Mouse (Mus musculus) embryonic stem cell, embryonic (primary cell): ENCODE measurements around the gene Fmnl3.

Experiments used
- CTCF ChIA-PET, 4 experiments: fragments of 300-600 bp in 2 of 4; fragments of 350-600 bp in 2 of 4; sonication (Branson Sonifier 250); formaldehyde crosslinking; loops; one replicate each; lab custom pipeline; 2022; ENCODE audit warnings: inconsistent platforms in 2 of 4; lab: Charles Lee
- POLR2A ChIA-PET, 4 experiments: fragments of 300-600 bp in 2 of 4; fragments of 350-600 bp in 2 of 4; sonication (Branson Sonifier 250); formaldehyde crosslinking; loops; one replicate each; lab custom pipeline; 2022; ENCODE audit warnings: antibody characterized with exemption in 4 of 4, inconsistent platforms in 1 of 4; lab: Charles Lee

The Fmnl3 gene

DNA sequence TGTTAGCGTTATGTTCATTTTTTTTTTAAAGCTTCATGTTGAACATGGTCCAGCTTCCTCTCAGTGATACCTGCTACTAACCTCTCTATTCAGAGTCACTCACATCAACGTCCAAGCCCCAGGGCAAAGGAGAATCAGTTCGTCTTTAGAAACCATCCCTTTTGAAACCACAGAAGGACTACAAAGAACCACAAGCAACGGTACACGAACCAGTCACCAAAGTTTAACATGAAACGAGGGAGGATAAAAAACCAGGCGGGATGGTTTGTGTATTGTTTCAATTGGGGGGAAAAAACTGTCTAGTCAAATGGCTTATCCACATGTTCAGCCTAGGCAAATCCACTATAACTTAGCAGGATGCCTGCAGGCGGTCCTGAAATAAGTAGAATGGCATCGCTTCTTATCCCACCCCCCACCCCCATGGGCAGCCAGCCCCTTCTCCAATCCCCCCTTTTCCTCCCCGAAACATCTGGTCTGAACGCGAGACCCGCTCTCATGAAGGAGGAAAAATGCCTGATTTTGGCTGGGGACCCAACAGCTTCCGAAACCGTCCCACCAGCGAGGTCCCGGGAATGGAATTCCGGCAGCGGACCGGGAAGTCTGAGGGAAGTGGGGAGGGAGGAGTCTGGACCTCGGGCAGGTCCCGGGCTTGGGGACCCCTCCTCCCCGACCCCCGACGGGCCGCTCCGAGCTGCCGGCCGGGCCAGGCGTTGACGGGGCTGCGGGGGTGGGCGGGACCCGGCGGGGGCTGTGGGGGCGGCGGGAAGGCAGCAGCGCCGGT is 701 bp downstream of the Fmnl3 start:
- POLR2A ChIA-PET, result interaction anchor here in 2 of 4 experiments (0.6 to 2.0 kb wide), 13 partner anchors 10 to 500 kb away, joined by 3 to 9 read pairs (median 3); partner anchors contain the start of genes Tmbim6 (in 1 of the 2) and Tuba1c (in 1 of the 2)
- CTCF ChIA-PET, result interaction anchor here (0.6 to 1.4 kb wide), 7 partner anchors 9 to 323 kb away, joined by 3 to 8 read pairs (median 4); no protein-coding TSS in a partner anchor

DNA sequence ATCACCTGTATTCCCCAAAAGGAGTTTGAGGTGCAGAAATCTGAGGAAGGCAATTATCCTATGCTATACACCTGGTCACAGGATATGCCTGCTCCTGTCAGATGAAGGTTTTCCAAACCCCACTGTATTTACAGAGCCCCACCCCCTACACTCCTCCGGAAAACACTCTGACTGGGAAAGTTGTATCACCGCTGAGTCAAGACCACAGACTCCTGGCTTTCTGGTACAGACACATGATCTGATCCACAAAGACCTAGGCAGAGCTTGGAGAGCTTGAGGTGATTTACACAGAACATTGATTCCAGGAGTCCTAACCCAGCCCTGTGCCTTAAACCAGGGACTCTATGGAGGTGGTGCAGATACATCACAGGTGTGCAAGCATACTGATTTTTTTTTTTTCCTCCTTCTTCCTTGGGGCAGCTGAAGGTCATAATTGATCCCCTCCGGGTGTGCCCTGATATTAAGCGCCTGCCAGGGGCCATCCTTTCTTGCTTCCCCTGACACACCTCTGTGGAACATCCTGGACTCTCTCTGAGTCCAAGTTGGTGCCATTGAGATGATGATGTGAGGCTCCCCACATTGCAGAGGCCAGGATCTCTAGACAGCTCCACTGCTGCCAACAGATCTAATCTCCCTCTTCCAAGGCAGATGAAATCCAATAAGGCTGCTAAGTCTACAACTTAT is 1.6 kb downstream of the Fmnl3 start:
- CTCF ChIA-PET, result interaction anchor here in 2 of 4 experiments (0.6 kb wide), 3 partner anchors 48 to 323 kb away, joined by 3 to 6 read pairs (median 3); no protein-coding TSS in a partner anchor
- POLR2A ChIA-PET, result interaction anchor here in 2 of 4 experiments (0.7 to 1.7 kb wide), 8 partner anchors 10 to 156 kb away, joined by 3 to 5 read pairs (median 3); no protein-coding TSS in a partner anchor

DNA sequence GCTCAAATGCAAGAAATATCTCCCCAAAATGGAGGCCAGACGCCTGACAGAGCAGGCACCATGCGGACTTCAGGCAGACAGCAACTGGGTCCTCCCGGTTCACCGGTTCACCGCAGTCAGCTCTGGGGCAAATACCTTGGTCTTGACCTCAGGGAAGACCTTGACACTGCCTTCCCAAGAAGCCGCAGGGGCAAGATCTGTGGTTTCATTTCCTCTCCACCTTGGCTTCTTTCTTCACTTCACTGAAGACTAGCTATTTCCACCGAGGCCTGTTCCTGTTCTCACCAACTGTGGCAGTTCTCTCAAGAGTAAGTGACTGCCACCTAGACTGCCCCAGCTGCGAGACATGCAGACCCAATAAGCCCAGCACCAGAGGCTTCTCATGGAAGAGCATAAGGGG is 5.4 kb downstream of the Fmnl3 start:
- CTCF ChIA-PET, result interaction anchor here in 3 of 4 experiments (0.6 to 1.0 kb wide), 4 partner anchors 16 to 565 kb away, joined by 3 read pairs; no protein-coding TSS in a partner anchor
- POLR2A ChIA-PET, result interaction anchor here (0.6 to 2.3 kb wide), 10 partner anchors 9 to 336 kb away, joined by 3 to 10 read pairs (median 3); no protein-coding TSS in a partner anchor

DNA sequence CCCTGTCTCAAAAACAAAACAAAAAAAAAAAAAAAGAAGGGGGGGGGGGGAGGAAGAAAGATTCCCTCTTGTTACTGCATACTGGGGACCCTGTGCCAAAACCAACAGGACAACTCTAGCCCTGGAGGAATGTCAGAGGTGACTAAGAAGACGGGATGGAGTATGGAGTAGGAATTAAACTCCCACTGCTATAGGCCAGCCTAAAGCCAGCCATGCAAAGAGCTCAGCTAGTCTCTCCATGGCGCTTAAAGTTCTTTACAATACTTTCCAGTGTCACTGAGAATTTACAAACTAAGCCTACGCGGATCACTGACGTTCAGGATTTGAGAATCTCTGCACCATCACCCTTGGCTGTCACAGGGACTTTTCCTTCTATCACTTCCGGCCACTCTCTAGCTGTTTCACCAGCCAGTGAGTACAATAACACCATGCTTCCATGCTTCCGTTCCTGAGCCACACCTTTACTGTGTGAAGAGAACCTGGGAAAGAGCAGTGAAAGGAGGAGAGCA is 6.2 kb downstream of the Fmnl3 start:
- ChIA-PET POLR2A (interaction anchor here (0.5 to 2.3 kb wide), 12 partner anchors 10 to 1249 kb away, joined by 3 to 10 read pairs (median 3); no protein-coding TSS in a partner anchor), CTCF (interaction anchor here in 2 of 4 experiments (0.6 kb wide), 3 partner anchors 47 to 1559 kb away, joined by 3 to 4 read pairs (median 3); no protein-coding TSS in a partner anchor)

DNA sequence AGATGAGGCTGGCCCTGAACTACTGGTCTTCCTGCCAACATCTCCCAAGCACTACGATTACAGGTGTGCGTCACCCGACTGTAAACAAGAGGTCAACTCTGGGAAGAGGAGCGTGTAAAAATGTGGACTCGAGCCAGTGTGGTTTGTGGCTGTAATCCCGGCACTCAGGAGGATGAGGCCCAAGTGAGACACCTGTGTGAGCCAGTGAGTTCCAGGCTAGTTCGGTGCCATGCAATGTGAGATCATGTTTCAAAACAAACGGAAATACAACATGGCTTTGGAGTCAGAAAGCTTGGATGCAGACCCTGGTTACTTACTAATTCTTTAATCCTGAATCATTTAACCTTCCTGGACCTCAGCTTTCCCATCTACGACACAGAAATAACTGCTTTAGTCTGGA is 11.3 kb downstream of the Fmnl3 start:
- ChIA-PET CTCF (interaction anchor here in 3 of 4 experiments (0.5 to 1.9 kb wide), 5 partner anchors 11 to 842 kb away, joined by 3 to 6 read pairs (median 5); partner anchors contain the start of gene Fmnl3 (in 1 of the 3)), POLR2A (interaction anchor here in 3 of 4 experiments (0.6 to 1.5 kb wide), 8 partner anchors 9 to 266 kb away, joined by 3 to 5 read pairs (median 3); partner anchors contain the start of genes Dnajc22 (in 1 of the 3) and Fmnl3 (in 1 of the 3))

DNA sequence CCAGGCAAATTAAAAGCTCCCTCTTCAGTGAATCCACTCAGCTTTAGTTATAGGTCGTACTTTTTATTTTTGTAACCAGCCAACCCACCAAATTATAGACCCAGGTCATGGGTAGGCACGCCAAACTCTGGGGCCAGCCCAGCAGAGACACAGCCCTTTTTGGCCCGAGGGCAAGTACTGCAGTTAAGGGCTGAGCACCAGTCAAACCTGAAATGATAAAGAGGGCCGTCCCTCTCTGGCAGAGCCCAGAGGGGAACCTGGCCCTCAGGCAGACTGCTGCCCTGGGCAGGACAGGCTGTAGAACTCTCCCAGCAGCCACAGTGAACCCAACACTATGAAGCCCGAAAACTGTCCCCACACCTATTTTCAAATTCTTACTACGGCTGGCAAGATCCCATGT is 13.8 kb downstream of the Fmnl3 start:
- POLR2A ChIA-PET, result interaction anchor here in 1 of 4 experiments (1.3 kb wide), 1 partner anchor 12 kb away, joined by 4 read pairs; no protein-coding TSS in a partner anchor

DNA sequence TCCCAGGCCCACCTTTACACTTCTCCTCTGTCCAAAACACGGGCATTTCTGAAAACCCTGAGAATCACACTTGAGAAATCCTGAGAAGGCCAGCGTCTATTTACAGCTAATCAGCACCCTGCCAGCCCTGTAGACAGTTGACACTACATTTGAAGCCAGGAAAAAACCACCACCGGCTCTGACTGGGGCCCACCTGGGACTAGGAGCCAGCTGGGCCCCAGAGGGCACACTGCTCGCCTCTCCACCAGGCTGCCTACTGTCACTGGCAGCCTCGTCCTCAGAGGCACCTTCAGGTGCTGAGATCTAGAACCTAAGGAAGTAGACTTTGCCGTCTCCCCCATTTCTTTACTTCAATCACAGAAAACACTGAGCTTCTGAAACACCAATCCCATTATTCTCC is 14.6 kb downstream of the Fmnl3 start:
- POLR2A ChIA-PET, result interaction anchor here in 2 of 4 experiments (0.6 to 1.3 kb wide), 2 partner anchors 11 to 48 kb away, joined by 3 to 4 read pairs; no protein-coding TSS in a partner anchor
- CTCF ChIA-PET, result interaction anchor here in 1 of 4 experiments (0.5 to 0.6 kb wide), 2 partner anchors 28 to 29 kb away, joined by 4 to 11 read pairs; no protein-coding TSS in a partner anchor

More for the DNA sequence above, 13.8 kb downstream of the Fmnl3 start:
- CTCF ChIA-PET, result interaction anchor here in 1 of 4 experiments (0.6 kb wide), 1 partner anchor 584 kb away, joined by 3 read pairs; no protein-coding TSS in a partner anchor

DNA sequence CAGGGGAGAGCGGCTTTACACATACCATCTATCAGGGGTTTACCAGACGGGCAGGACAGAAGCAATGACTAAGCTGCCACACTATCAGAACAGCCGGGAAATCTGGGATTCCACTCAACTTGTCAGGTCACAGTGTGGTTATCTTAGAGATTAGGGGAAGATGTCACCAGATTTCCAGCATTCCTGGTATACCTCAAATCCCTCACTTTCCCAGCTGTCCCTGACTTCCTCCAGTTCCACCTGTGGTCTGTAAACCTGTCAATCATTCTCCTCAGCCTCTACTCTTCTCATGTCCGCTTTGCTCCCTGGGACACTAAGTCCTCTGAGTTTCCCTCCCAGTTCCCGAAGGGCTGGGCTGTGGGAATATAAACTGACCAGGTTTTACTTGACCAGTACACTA is 18.0 kb downstream of the Fmnl3 start:
- POLR2A ChIA-PET, result interaction anchor here in 2 of 4 experiments (1.2 to 2.5 kb wide), 3 partner anchors 9 to 13 kb away, joined by 3 to 10 read pairs (median 5); no protein-coding TSS in a partner anchor

DNA sequence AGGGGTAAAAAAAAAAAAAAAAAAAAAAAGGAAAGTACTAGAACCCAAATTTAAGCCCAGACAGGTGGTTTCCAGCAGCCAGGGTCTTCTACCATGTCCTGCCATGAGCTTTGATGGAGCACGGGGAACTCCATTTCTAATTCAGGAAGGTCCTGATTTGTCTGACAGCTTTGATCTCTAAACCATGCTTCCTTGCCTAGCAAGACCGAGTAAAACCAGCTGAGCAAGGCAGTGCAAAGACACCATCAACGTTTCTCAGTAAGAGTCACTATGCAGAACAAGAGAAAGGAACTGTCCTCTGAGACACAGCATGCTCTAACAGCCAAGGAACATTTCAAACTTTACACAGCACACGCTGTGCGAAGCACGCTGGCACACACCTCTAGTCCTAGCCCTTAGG is 18.7 kb downstream of the Fmnl3 start:
- ChIA-PET CTCF (interaction anchor here in 3 of 4 experiments (0.6 to 0.7 kb wide), 7 partner anchors 10 to 358 kb away, joined by 3 to 18 read pairs (median 4); no protein-coding TSS in a partner anchor), POLR2A (interaction anchor here in 3 of 4 experiments (0.5 to 2.5 kb wide), 12 partner anchors 8 to 631 kb away, joined by 3 to 10 read pairs (median 3); no protein-coding TSS in a partner anchor)

More for the DNA sequence above, 18.0 kb downstream of the Fmnl3 start:
- CTCF ChIA-PET, result interaction anchor here in 2 of 4 experiments (0.6 kb wide), 2 partner anchors 32 to 326 kb away, joined by 3 to 5 read pairs; no protein-coding TSS in a partner anchor

DNA sequence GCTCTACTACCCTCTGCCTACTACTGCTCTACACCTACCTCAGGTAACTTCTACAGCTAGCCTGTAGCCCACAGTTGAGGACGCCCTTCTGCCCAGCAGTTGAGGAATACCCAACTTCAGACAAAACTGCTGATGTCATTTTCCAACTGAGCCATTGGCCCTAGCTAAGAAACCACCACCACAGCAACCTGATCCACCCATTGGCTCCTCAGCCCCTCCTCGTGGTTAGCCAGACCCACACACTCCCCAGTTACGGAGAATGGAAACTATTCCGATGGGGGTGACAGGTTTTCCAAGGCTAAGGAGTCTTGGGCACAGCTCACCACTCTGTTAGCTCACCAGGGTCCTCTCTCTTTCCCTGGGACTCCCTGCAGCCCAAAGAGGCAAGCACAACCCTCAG is 25.3 kb downstream of the Fmnl3 start:
- ChIA-PET POLR2A (interaction anchor here in 3 of 4 experiments (0.9 to 1.8 kb wide), 9 partner anchors 9 to 315 kb away, joined by 3 to 5 read pairs (median 4); partner anchors contain the start of gene Tuba1c (in 1 of the 3)), CTCF (interaction anchor here in 2 of 4 experiments (0.8 to 1.6 kb wide), 4 partner anchors 15 to 351 kb away, joined by 3 to 4 read pairs (median 4); no protein-coding TSS in a partner anchor)

DNA sequence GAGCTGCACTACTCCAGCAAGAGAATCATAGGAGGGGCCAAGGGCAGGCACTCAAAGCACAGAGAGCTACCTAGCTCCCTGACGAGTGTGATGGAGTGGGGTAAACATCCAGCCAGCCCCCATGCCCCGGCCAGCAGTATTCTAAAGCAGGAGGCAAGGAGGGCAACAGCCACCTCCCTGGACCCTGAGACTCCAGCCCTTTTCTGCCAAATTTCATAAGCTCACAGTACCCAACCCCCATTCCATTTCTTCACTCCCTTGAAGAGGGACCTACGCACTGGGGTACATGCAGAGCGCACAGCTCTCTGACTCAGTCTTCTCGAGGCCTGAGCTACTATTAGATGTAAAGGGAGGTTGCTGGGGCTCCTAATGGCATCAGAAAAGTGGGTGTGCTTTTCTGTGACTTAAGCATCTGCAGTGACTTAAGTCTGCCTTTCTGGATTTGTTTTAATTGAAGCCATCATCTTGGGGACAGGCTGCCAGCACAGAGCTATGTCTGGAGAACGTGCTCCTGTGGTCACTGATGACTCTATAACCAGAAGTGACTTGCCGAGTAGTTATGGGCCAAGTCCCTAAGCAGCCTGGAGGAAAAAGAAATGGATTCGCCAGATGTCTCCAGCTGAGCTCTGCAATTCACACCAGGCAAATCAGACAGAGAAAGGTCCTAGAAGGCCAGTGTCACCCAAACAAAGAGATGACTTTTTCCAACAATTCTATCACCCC is 26.0 kb downstream of the Fmnl3 start:
- POLR2A ChIA-PET, result interaction anchor here in 3 of 4 experiments (0.7 to 1.8 kb wide), 13 partner anchors 8 to 314 kb away, joined by 3 to 5 read pairs (median 3); partner anchors contain the start of genes Tmbim6 (in 1 of the 3) and Tuba1c (in 1 of the 3)

DNA sequence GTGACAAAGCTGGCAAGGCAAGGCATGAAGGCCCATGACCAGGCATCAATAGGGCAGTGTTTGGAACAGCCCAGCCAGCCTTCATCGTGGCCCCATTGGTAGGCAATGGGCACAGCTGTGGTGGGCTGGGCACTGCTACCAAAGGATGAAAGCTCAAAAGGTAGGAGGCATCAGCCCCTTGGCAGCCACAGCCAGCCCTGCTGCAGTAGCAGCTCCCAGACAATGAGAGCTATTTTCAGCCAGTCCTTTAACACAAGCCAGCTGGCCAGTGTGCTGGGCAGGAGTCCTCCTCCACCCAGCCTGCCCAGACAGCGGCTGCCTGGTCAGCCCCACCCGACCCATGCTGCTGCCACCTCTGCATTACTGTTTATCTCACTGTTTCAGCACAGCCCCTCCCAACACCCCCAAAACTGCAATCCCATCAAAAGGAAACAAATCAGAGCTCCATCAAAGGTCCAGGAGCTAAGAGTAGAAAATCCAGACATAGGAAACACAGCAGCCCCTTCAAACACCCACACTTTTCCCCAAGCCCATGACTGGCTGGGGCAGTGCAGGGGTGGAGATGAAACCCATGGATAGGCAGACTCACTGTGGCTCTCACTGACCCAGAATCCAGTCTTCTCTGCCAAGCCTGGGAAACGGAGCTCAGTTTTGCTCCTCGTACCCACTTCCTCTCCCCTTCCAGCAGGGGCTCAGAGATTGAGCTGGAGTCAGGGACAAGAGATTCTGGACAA is 26.7 kb downstream of the Fmnl3 start:
- CTCF ChIA-PET, result interaction anchor here in 3 of 4 experiments (0.6 to 1.6 kb wide), 8 partner anchors 24 to 478 kb away, joined by 3 to 4 read pairs (median 3); no protein-coding TSS in a partner anchor
- POLR2A ChIA-PET, result interaction anchor here in 3 of 4 experiments (0.7 to 1.8 kb wide), 11 partner anchors 8 to 73 kb away, joined by 3 to 5 read pairs (median 3); partner anchors contain the start of gene Tmbim6 (in 1 of the 3)

More for the DNA sequence above, 26.0 kb downstream of the Fmnl3 start:
- CTCF ChIA-PET, result interaction anchor here in 3 of 4 experiments (0.6 to 1.6 kb wide), 9 partner anchors 14 to 478 kb away, joined by 3 to 4 read pairs (median 3); no protein-coding TSS in a partner anchor

DNA sequence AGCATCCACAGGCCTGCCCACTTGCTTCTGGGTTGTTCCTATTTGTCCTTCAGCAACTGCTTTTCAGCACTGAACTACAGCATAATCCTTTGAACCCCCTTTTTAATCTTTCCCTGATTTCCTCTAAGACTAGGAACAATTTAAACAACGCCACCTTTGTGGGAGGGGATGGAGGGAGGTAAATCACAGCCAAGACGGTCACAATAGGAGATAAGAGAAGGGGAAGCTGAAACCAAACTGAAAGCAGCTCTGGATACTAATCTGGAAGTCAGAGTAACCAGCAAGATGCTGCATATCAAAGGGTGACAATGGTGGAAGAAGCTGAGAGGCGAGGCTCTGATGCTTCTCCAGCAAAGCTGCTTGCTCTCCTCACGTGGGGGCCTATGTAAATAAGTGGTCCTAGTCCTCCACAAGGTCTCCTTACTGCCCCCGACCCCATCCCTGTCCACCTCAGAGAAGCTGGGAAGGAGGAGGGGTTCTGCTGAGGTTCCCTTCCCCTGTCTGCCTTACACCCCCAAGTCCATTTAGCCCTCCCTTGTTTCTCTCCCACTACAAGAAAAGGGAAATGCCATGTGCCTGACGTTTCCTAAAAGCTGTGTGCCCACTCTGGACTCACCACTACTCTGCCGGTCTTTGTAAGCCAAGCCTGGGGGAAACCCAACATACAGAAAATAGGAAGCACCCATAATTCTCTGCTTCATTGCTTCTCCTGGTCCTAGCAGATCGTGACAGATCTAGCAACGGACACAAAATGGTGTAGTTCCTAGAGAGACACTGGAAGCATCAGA is 27.9 kb downstream of the Fmnl3 start:
- ChIA-PET POLR2A (interaction anchor here in 2 of 4 experiments (0.5 to 1.4 kb wide), 4 partner anchors 23 to 126 kb away, joined by 3 to 5 read pairs (median 3); no protein-coding TSS in a partner anchor), CTCF (interaction anchor here (0.6 to 1.5 kb wide), 6 partner anchors 9 to 77 kb away, joined by 3 read pairs; no protein-coding TSS in a partner anchor)

DNA sequence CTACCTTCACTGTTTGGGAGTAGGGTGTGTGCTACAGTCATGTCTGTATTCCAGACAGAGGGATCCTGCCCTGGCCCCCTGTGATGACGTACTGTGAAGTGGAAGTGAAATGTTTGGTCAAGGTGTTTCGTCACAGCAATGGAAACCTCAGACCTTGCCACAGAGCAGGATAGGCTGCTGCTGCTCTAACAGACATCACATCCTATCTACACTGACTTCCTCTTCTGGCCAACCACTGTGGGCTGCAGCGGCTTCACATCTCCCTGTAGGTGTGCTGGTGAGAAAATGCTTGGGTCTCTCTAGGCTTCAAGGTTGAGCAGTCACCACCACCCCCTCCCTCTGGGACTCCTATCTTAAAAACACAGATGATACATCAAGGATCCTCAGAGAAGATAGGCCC is 29.2 kb downstream of the Fmnl3 start:
- CTCF ChIA-PET, result interaction anchor here in 2 of 4 experiments (0.6 to 1.7 kb wide), 2 partner anchors 12 to 220 kb away, joined by 4 to 9 read pairs; no protein-coding TSS in a partner anchor
- POLR2A ChIA-PET, result no interaction called here
